Mouse (Mus musculus) hematopoietic stem cell, adult 5-6 weeks (primary cell): ENCODE measurements around the gene Ebi3. TPM values are rescaled to one million over a fixed set of nuclear protein-coding genes. Genes with fewer than 3 reads are reported as not detected.

ENCODE experiments used
- ATAC-seq, 2 experiments: fragments of 125-278 bp in 1 of 2; replicated peaks in 1 of 2; 2 replicates each; pipeline ENCODE4 v1.8.0; 2016 to 2017; ENCODE audit warnings: inconsistent platforms in 2 of 2, mild to moderate bottlenecking in 2 of 2, moderate number of reproducible peaks in 2 of 2, low read depth in 1 of 2, moderate TSS enrichment in 1 of 2; ENCODE audit not compliant: low FRiP score in 2 of 2, poor library complexity in 2 of 2, severe bottlenecking in 2 of 2, insufficient read depth in 1 of 2, low TSS enrichment in 1 of 2
- total RNA-seq: library from RNA; stranded (forward); fragments of 172-1452, 232-1000 nt; gene quantifications from 2 replicates; pipeline ENCODE4 v1.2.3, GENCODE M21; 2017

The Ebi3 gene
- total RNA-seq, 1 experiment from 2014 or later, result 12.8 TPM

GRCm38 (mm10) chr17:55971453-55971852 lies 19.0 kb downstream of the Ebi3 start:
- ATAC-seq, result no peak

GRCm38 (mm10) chr17:55976255-55976862 lies 23.9 kb downstream of the Ebi3 start:
- ATAC-seq, result peak; percentile 94 to 95

GRCm38 (mm10) chr17:55977301-55977700 lies 24.9 kb downstream of the Ebi3 start:
- no peak for ATAC-seq

- no peak for ATAC-seq
Measured at GRCm38 (mm10) chr17:55986030-55986961, 33.9 kb downstream of the Ebi3 start, which contains the start of gene Fsd1. Gene Fsd1, plus strand, starts transcription at chr17:55986509.

GRCm38 (mm10) chr17:55990278-55990898 lies 37.9 kb downstream of the Ebi3 start:
- ATAC-seq, result no peak

GRCm38 (mm10) chr17:55996007-55996406 lies 43.6 kb downstream of the Ebi3 start:
- no peak for ATAC-seq

- no peak for ATAC-seq
Measured at GRCm38 (mm10) chr17:55999794-56000499, 47.5 kb downstream of the Ebi3 start.

- peak in 1 of 2 experiments; percentile 31; a peak in 1 of 4 replicates for ATAC-seq
Measured at GRCm38 (mm10) chr17:56003000-56003399, 50.6 kb downstream of the Ebi3 start.

GRCm38 (mm10) chr17:56005415-56006061 lies 53.1 kb downstream of the Ebi3 start, which contains the start of the genes Stap2 and Mpnd:
Gene Stap2, minus strand, starts transcription at chr17:56005584.
Gene Mpnd, plus strand, starts transcription at chr17:56005711.
- no peak for ATAC-seq

Other genes starting within 250 kb of the Ebi3 start
- gene Pot1b, start 240.0 kb upstream of the Ebi3 start, total RNA-seq, result 58.2 and 69.2 TPM in 2 replicates
- gene Adgre4, start 202.7 kb upstream of the Ebi3 start, total RNA-seq, result 1.5 and 3.2 TPM in 2 replicates
- 10.6 and 17.1 TPM in 2 replicates for gene Zfp119a, start 73.7 kb upstream of the Ebi3 start, total RNA-seq
- gene Zfp959, start 60.5 kb upstream of the Ebi3 start, total RNA-seq, result 12.4 and 27.8 TPM in 2 replicates
- gene Zfp119b, start 3.1 kb upstream of the Ebi3 start, total RNA-seq, result 7.8 and 8.4 TPM in 2 replicates
- gene Yju2, start 6.5 kb downstream of the Ebi3 start, total RNA-seq, result 24.3 and 29.5 TPM in 2 replicates
- gene Shd, start 17.8 kb downstream of the Ebi3 start, total RNA-seq, result 0.79 TPM in 1 of 2 replicates, not detected in the other
- not detected in 2 replicates for gene Fsd1, start 33.9 kb downstream of the Ebi3 start, total RNA-seq
- gene Stap2, start 52.9 kb downstream of the Ebi3 start, total RNA-seq, result 1.1 and 1.9 TPM in 2 replicates
- gene Mpnd, start 53.1 kb downstream of the Ebi3 start, total RNA-seq, result 73.7 and 97.0 TPM in 2 replicates
- 29.6 and 37.1 TPM in 2 replicates for gene Sh3gl1, start 84.0 kb downstream of the Ebi3 start, total RNA-seq
- gene Chaf1a, start 87.8 kb downstream of the Ebi3 start, total RNA-seq, result 24.5 and 29.7 TPM in 2 replicates
- gene Ubxn6, start 122.4 kb downstream of the Ebi3 start, total RNA-seq, result 22.1 and 51.5 TPM in 2 replicates
- gene Hdgfl2, start 127.0 kb downstream of the Ebi3 start, total RNA-seq, result 73.0 and 136 TPM in 2 replicates
- not detected in 2 replicates for gene Plin4, start 157.2 kb downstream of the Ebi3 start, total RNA-seq
- gene Plin5, start 165.0 kb downstream of the Ebi3 start, total RNA-seq, result not detected in 2 replicates
- 1.9 and 5.6 TPM in 2 replicates for gene Lrg1, start 169.4 kb downstream of the Ebi3 start, total RNA-seq
- gene Sema6b, start 187.7 kb downstream of the Ebi3 start, total RNA-seq, result 0.99 and 2.1 TPM in 2 replicates
- gene Tnfaip8l1, start 209.8 kb downstream of the Ebi3 start, total RNA-seq, result 2.6 and 2.9 TPM in 2 replicates
- 21.7 and 31.0 TPM in 2 replicates for gene Mydgf, start 231.3 kb downstream of the Ebi3 start, total RNA-seq